Mouse (Mus musculus) spleen, adult 2 months (tissue): Measurements from ENCODE around the gene Tnfsfm13.
"Not testable (repeated sequence)": the region's sequence is repeated elsewhere in the genome, so short reads cannot be mapped to it uniquely, and the experiment has no call there.

Experiments
- CTCF ChIP-seq: fragments of 200-500 bp; IDR thresholded peaks from 2 replicates; pipeline ENCODE4 v1.5.1; 2011; ENCODE audit warnings: mild to moderate bottlenecking, inconsistent platforms; ENCODE audit not compliant: insufficient read depth, insufficient read length, insufficient replicate concordance; ENCODE audit errors: extremely low read depth
- POLR2A ChIP-seq: fragments of 200-500 bp; IDR thresholded peaks from 2 replicates; pipeline ENCODE4 v1.6.1; 2011; ENCODE audit warnings: low read depth, low read length, inconsistent platforms

GRCm38 (mm10) chr11:69731408-69731807, 35.5 kb upstream of the Tnfsfm13 start:
- TF ChIP-seq CTCF, POLR2A: not testable (repeated sequence)
